Mouse (Mus musculus): ENCODE measurements at regions not wholly inside any gene's neighbourhood (a gene's known extent, or its start where the extent isn't known, plus 50 kb on each side); places are given as distances from the start of the nearest gene placed in this dataset.
A peak's percentile ranks its signal among the peaks of the same experiment; 100 is the strongest.

DNA sequence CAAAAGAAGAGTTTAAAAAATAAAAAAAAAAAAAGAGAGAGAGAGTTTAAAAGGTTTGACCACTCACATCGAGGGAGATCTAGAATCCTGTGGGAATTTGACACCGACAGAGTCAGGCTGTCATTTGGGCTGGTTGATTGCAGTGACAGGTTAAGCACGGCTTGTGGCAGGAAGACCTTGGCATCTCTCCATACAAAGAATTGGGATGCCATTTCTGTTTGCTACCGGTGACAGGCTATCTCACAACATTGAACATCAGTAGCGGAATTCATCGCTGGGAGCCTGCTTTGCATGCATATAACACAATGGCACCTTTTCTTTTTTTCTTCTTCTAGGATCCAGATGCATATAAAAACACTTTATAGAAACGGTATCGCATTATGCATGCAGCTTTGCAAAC is 53.7 kb upstream of the Gm26657 start:
- DNase-seq (ENCODE audit: low spot score in 2 of 2): no peak

GRCm38 (mm10) chr4:56685696-56686095 is 54.2 kb upstream of the Gm26657 start:
- DNase-seq (ENCODE audit: low spot score in 2 of 2): no peak

GRCm38 (mm10) chr4:56685123-56685522 is 54.7 kb upstream of the Gm26657 start:
- peak; percentile 86 to 90 for DNase-seq (ENCODE audit: low spot score in 2 of 2)

DNA sequence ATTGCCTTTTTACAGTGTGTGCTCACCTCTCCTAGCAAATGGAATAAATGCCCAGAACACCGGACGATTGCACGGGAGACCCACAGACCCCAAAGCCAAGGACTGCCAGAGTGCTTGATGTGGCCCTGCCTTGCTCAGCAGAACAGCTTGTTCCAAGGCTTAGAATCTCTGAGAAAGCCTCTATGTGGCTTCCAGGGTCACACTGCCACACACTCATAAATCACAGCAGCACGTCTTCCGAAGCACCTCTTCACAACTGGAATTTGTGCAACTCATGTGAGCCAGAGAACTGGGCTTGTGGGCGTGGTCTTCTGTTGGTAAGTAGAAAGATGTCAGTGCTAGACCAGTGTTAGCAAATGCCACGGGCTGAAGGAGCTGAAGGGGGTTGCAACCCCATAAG is 55.8 kb upstream of the Gm26657 start:
- DNase-seq (ENCODE audit: low spot score in 2 of 2): no peak

DNA sequence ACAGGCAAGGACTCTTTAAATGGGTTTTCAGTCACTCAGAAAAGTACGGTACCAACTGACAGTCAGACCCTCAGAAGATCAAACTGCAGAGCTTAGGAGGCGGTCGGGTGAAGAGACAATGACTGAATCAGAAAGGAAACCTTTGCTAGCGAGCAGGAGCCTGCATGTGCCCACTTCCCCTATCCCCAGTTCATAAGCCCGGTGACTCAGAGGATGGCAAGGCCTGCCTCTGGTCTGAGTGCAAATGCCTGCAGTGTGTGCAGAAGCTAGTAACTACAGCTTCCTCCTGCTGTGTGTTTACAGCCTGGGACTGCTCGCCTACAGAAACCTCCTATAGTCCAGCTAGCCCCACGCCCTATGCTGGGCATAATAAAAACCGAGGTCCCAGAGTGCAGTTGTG is 58.7 kb upstream of the Gm26657 start:
- no peak for DNase-seq (ENCODE audit: low spot score in 2 of 2)

DNA sequence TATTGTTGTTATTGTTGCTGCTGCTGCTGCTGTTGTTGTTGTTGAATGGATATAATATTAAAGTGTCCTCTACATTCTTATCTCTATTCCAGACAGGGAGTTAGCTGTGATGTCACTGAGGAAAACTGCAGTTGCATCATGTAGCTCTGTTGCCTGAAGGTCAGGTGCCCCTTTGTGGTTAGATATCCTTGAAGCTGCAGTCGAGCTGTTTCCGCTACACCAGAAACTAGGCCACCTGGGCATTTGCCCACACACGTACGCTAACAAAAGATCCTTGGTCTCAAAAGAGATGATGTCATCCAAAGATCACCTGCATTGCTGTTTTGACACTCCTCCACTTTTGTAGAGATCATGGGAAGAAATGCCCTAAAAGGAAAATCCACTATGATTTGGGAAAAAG is 66.0 kb upstream of the Gm26657 start:
- no peak for DNase-seq (ENCODE audit: low spot score in 2 of 2)

- no peak for DNase-seq (ENCODE audit: low spot score in 2 of 2)
These were observed 74.9 kb upstream of the Gm26657 start for GRCm38 (mm10) chr4:56664921-56665320.

DNA sequence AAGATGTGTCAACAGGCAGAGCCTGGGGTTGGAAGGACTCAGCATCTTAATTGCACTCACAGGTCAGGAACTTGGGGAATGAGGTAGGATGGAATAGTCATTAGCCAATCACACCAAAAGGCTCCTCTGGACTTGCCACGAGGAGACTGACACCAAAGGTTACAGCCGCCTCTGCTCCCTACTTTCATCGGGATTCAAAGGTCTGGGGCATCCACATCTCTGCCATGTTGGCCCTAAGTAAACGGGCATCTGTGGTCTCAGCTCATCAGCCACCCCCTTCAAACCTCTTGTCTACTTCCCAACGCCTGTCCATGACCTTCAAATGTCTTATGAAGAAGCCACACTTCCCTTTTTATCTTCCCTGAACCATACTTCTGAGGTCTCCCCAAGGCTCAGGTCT is 78.1 kb upstream of the Gm26657 start:
- no peak for DNase-seq (ENCODE audit: low spot score in 2 of 2)

GRCm38 (mm10) chr4:56657046-56657445 is 82.8 kb upstream of the Gm26657 start:
- no peak for DNase-seq (ENCODE audit: low spot score in 2 of 2)

DNA sequence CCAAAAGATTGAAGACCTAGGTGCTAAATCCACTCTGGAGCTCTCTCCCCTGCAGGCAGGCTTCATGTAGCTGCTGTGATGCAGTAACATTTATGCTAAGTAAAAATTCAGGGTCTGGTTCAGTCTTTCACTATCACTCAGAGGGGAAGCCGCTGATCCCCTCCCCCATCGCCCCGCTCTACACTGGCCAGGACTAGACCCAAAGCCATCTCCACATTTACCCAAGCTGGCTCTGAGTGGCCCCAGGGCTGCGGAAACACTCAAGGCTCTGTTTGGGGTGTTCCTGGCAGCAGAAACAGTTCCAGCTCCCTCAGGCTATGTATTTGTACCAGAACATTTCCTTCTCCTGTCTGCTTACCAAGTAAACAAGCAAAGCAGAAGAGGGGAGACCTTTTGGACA is 85.5 kb upstream of the Gm26657 start:
- peak in 1 of 2 experiments; percentile 40 for DNase-seq (ENCODE audit: low spot score in 2 of 2)

DNA sequence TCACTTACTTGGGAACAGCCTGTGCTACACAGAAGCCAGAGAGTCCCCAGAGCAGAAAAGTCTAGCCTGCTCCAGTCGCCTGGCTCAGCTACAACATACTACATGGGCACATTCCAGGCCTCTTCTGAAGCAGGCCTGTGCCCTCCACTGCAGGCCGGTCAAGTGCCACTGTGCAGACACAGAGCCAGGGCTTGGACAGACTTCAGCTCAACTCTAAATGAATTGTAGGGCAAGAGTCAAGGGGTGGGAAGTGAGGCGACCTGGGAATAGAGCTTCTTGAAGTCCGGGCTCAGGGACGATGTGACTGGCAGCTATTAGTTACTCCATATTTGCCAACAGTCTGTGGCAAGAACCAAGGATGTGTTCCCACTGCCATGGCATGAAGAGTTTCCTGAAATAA is 87.1 kb upstream of the Gm26657 start:
- DNase-seq (ENCODE audit: low spot score in 2 of 2): peak in 1 of 2 experiments; percentile 48

DNA sequence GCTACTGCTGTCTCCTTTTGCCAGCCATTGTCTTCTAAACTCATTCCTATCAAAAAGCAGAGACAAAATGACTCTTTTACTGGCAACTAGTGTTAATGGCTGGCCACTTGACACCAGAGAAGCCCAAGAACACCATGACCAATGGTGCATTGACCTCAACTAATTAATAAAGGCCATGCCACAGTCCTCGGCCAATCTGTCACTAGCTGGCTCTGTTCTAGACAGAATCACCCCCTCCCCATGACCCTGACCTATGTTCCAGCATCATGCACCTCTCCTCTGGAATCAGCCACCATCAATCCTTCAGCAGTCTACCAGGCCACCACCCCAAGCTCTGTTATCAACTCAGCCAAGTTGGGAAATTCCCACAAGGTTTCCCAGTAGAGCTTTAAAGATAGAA is 90.1 kb upstream of the Gm26657 start:
- no peak for DNase-seq (ENCODE audit: low spot score in 2 of 2)

GRCm38 (mm10) chr4:56643999-56644962 is 95.6 kb upstream of the Gm26657 start:
- peak; percentile 10 to 61 for DNase-seq (ENCODE audit: low spot score in 2 of 2)

DNA sequence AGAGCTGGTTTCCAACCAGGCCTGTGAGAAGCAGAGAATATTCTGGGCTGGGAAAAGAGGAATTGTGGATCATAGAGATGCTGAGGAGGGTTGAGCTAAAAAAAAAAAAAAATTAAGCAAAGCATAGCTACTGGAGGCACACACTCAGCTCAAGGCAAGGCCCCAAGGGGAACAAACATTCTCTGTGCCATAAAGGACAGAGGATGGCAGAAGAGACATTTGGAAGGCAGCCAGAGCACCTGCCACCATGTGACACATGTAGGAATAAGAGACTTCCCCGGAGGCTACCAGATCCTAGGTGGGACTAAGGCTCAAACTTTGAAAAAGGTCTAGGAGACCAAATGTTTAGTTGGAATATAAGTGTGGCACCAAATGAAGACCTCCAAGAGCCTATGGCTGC is 96.4 kb upstream of the Gm26657 start:
- no peak for DNase-seq (ENCODE audit: low spot score in 2 of 2)

DNA sequence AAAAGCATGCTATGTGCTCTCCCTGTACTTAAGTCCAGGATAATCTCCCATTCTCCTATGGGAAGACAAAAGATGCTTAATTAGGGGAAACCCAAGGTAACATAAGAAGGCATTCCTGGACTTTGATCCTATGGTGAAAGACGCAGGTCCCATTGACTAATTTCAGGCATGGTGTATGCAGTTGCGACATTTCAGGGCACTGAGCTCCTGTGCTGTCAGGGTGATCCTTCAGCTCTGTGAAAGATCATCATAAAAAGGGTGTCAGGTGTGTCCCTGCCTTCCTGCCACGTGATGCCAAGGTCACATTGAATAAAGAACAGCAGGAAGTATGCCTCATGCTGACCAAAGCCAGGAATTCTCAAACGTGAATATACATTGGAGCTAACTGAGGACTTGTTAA is 100.2 kb upstream of the Gm26657 start:
- no peak for DNase-seq (ENCODE audit: low spot score in 2 of 2)

- no peak for DNase-seq (ENCODE audit: low spot score in 2 of 2)
These were observed 101.0 kb upstream of the Gm26657 start for GRCm38 (mm10) chr4:56638704-56639478.

DNA sequence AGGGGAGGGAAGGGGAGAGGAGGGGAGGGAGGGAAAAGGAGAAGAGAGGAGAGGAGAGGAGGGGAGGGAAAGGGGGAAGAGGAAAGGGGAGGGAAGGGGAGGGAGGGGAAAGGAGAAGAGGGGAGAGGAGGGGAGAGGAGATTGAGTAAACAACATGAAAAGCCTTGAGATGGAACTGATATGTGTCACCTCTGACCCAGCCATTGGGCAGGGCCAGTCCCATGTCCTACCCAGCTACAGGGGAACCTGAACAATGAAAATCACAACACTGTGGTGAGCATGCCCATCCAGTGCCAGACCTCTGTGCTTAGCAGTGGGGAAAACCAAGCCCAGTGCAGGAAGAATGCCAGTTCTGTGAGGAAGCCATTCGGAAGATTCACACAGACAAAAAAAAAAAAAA is 103.6 kb upstream of the Gm26657 start:
- no peak for DNase-seq (ENCODE audit: low spot score in 2 of 2)

GRCm38 (mm10) chr4:56633528-56633927 is 106.3 kb upstream of the Gm26657 start:
- DNase-seq (ENCODE audit: low spot score in 2 of 2): no peak

DNA sequence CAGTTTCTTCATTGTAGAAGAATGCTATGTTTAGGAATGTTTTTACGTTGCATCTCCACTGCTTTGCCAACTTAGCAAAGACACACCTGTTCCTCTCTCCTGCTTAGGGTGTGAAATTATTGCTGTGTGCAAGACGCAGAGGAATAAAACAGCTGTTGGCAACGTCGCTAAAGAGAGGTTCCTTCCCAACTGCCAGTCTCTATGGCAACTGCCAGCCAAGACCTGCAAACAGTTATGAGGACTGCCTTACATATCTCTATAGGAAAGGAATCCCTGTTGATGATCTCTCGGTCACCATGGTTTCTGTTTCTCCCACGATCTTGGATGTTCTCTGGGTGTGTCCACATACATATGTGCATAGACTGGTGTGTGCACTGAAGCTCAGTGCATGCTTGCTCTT is 109.6 kb upstream of the Gm26657 start:
- no peak for DNase-seq (ENCODE audit: low spot score in 2 of 2)

- DNase-seq (ENCODE audit: low spot score in 2 of 2): no peak
These were observed 112.7 kb upstream of the Gm26657 start for GRCm38 (mm10) chr4:56627206-56627605.

DNA sequence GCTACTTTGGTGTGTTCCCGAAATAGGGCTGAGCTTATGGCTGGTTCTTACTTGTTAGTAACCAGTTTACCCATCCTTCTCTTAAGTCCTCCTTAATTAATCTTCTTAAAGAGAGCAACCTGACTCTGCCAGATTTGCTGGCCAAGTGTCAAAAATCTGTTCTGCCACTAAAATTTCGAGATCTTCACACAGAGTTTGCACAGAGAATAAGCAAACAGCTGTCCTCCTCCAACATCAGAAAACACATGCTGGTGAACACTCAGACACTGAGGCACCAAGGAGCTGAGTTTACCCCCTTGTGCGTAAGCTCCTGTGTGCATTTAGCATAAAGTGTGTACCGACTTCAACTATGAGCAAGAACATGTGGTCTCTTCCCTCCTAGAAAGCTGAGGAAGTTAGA is 118.1 kb upstream of the Gm26657 start:
- no peak for DNase-seq (ENCODE audit: low spot score in 2 of 2)

DNA sequence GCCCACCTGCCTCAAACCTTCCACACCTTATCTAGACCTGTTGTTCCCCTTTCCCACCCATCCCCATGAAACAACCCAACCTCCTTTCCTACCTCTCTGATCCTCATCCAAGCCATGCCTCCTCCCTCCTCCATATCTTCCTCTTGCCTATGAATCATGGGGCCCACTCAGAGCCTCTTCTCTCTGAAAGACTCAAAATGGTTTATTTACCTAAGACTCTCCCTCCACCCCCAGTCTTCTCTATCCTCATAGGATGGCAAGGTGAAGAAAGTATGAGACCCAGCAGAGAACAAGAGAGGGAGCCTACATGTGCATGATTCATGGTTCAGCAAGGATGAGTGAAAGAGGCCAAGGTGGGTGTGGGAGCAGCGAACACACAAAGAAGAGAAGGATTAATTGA is 118.5 kb upstream of the Gm26657 start:
- no peak for DNase-seq (ENCODE audit: low spot score in 2 of 2)

- no peak for DNase-seq (ENCODE audit: low spot score in 2 of 2)
These were observed 119.2 kb upstream of the Gm26657 start for GRCm38 (mm10) chr4:56620628-56621027.
